Mouse (Mus musculus) layer of hippocampus, adult 8-10 months (tissue): ENCODE measurements around the gene Ddx19b. TPM values are rescaled to one million over a fixed set of nuclear protein-coding genes. Genes with fewer than 3 reads are reported as not detected.
"Not testable (repeated sequence)": the region's sequence is repeated elsewhere in the genome, so short reads cannot be mapped to it uniquely, and the experiment has no call there.

Source experiments
- DNase-seq, 2 experiments: peaks; one replicate each; pipeline ENCODE4 v3.0.0; 2022; ENCODE audit warnings: low spot score in 2 of 2
- total RNA-seq, 4 experiments: library from RNA; stranded (reverse); gene quantifications; 2 replicates each; pipeline ENCODE4 v1.2.4; 2022

Gene Ddx19b
- total RNA-seq: 10 to 100 TPM; 15.9 to 20.4 (median 16.6) TPM

DNA sequence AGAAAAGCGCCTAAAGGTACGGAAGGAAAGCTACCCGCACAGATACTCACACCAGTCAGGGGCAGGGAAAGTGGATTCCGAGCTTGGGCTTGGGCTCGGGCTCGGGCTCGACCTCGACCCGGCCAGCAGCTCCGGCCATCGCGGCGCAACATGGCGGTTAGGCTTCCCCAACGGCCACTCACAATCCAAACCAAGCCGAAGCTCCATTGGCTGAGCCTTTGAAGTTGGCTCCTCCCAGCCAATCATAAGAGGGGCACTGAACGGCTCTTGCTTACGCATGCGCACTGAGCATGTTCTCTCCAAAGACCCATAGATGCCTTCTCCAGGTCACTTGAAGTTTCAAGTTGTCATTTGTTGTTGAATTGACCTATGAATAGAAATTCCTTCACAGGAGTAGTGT is at the start of gene Ddx19b:
TSS of gene Ddx19b (minus strand) at position 180 of the 400 bp plus-strand sequence.
- no peak for DNase-seq

GRCm38 (mm10) chr8:111079861-111080271 is 48.3 kb upstream of the Ddx19b start:
- no peak for DNase-seq

DNA sequence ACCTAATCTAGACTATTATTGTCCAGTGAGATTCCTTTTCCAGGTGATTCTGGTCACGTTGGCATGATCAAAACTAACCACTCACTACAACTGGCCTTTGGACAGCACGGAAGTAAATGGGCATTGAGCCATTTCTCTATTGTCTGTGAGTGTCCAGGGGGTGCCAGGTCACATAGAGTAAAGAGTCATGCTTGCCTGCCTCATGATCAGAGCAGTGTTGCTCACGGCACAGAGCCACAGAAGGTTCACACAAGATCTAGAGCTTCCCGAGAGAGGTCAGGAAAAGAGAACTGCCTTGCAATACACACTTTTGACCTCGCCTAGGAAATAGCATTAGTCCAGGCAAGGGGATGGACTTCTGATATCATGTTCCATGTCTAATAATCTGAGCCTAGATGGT is 47.9 kb upstream of the Ddx19b start:
- DNase-seq: no peak

DNA sequence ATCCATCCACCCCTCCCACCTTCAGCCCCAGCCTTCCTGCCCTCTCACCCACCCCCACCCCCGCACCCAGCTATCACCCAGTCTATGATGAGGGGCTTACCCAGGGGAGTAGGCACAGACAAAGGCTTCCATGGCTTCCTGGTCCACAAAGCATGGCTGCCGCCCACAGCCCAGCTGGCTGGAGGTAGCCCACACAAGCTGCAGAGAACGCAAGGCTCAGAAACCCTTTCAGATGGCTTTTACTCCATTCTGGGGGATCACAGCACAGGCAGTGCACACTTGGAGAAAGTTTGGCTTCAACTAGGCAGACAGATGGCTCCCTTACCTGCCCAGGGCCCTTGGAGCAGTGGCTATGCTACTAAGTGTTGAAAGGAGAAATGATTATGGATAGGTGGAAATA is 44.4 kb upstream of the Ddx19b start:
- DNase-seq: peak; percentile 70 to 79

- not testable (repeated sequence) for DNase-seq
Observed at GRCm38 (mm10) chr8:111068660-111069059, 37.1 kb upstream of the Ddx19b start.

- no peak for DNase-seq
Observed at GRCm38 (mm10) chr8:111067439-111067838, 35.9 kb upstream of the Ddx19b start.

- DNase-seq: no peak
Observed at GRCm38 (mm10) chr8:111066308-111066707, 34.8 kb upstream of the Ddx19b start.

DNA sequence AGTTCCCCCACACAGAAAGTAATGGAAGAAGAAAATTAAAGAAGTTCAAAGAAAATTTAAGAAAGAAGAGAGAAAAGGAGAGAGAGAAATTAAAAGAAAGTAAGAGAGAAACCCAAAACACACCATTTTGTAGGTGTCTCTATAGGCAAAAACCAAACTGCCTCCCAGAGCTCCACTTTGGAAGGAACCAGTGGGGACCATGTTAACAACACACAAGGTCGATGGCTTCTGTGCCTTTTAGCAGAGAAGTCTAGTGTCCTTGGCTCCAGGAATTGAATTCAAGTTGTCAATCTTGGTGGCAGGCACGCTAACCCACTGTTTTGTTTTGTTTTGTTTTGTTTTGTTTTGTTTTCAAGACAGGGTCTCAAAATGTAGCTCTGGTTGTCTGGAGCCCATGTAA is 31.3 kb upstream of the Ddx19b start:
- DNase-seq: no peak

- peak; percentile 87 to 96 for DNase-seq
Observed at GRCm38 (mm10) chr8:111062072-111062757, 30.7 kb upstream of the Ddx19b start.

GRCm38 (mm10) chr8:111061688-111062071 is 30.1 kb upstream of the Ddx19b start:
- no peak for DNase-seq

DNA sequence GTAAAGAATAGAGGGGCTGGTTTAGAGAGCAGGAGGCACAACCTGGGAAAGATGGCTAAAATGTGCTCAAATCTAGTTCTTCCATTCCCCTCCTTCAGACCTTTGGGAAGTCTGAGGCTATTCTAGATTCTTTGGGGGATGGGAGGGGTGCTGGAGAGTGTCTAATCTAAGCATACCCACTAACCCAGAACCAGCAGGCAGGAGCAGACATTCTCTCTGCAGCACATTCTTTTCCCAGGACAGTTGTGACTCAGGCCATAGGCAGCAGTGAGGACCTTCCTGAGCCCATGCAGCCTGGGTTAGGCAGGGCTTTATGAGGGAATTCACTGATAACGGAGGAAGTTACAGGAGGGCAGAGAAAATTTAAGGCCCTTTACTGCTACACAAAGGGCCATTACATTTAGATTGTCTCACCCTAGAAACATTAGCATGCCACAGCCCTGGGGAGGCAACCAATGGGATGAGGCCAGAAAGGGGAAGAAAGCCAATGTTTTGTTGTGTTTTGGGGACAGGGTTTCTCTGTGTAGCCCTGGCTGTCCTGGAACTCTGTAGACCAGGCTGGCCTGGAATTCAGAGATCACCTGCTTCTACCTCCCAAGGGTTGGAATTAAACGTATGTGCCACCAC is 27.5 kb upstream of the Ddx19b start:
- DNase-seq: no peak

DNA sequence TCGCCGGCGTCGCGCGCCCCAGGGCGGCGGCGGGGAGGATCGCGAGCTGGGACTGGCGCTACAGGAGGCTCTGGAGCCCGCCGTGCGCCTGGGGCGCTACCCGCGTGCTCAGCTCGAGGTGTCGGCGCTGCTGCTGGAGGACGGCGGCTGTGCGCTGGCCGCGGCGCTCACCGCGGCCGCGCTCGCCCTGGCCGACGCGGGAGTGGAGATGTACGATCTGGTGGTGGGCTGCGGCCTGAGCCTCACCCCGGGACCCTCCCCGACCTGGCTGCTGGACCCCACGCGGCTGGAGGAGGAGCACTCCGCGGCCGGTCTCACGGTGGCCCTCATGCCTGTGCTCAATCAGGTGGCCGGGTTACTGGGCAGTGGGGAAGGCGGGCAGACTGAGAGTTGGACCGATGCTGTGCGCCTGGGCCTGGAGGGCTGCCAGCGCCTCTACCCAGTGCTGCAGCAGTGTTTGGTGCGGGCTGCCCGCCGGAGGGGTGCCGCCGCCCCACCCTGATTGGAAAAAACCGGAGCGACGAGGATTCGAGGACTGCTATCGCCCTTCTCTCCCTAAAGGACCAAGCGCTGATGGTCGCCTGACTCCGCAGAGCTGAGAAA is 25.2 kb upstream of the Ddx19b start:
- peak in 1 of 2 experiments; percentile 34 for DNase-seq

DNA sequence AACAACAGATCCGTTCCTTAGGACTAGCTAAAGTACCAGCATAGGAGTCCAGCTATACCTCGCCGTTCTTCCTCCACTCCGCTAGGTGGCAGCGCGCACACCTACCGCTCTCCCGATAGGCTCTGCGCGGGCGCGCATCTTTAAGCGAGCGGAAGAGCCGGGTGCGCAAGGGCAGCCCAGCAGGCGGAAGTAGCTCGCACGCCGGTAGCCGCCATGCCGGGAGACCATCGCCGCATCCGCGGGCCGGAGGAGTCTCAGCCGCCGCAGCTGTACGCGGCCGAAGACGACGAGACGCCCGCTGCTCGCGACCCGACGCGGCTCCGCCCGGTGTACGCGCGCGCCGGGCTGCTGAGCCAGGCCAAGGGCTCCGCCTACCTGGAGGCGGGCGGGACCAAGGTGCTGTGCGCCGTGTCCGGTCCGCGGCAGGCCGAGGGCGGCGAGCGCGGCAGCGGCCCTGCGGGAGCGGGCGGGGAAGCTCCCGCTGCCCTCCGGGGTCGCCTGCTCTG is 24.7 kb upstream of the Ddx19b start, which contains the start of gene Exosc6:
TSS of gene Exosc6 (plus strand) at position 182 of the 506 bp plus-strand sequence.
- DNase-seq: peak; percentile 82 to 91

GRCm38 (mm10) chr8:111055661-111056060 is 24.1 kb upstream of the Ddx19b start:
- DNase-seq: no peak

GRCm38 (mm10) chr8:111055031-111055634 is 23.6 kb upstream of the Ddx19b start:
- no peak for DNase-seq

DNA sequence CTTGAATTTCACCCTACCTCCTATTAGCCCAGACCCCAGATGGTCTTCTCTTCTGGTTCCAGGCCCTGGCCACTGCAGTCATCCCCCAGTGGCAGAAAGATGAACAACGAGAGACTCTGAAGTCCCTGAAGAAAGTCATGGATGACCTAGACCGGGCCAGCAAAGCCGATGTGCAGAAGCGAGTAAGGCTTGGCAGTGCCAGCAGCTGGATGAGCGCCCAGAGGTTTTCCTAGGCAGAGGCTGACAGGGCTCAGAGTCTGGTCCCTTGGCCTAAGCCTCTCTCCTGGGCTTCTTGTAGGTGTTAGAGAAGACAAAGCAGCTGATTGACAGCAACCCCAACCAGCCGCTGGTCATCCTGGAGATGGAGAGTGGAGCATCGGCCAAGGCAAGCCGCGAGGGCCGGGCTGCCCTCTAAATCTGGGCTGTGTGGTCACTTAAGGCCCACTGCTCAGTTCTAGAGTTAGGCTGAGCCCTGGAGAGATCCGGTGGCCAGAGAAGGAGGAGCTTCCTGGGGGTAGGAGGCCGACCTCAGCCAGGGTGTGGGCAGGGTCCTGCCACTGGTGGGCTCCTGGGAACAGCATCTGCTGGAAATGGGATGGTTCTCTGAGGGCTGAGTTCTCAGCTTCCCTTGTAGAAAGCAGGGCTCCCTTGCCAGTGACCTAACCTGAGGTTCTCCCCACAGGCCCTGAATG is 22.4 kb upstream of the Ddx19b start:
- DNase-seq: no peak

DNA sequence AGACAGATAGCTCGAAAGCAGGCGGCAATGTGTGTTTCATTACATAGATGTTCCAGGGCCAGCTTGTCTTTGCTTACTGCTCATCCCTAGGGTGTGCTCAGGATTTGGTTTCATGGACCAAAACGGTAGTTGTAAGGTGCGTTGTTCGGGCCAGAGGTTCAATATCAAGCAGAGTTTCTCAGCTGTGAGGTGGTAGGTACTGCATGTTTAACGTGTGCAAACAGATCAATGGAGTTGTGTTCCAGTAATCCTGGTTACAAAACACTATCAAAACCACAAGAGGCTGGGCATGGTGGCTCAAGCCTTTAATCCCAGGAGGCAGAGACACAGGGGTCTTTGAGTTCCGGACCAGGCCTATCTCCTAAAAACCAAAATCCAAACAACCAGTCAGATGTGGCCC is 17.6 kb upstream of the Ddx19b start:
- no peak for DNase-seq

- no peak for DNase-seq
Observed at GRCm38 (mm10) chr8:111048694-111049093, 17.1 kb upstream of the Ddx19b start.

DNA sequence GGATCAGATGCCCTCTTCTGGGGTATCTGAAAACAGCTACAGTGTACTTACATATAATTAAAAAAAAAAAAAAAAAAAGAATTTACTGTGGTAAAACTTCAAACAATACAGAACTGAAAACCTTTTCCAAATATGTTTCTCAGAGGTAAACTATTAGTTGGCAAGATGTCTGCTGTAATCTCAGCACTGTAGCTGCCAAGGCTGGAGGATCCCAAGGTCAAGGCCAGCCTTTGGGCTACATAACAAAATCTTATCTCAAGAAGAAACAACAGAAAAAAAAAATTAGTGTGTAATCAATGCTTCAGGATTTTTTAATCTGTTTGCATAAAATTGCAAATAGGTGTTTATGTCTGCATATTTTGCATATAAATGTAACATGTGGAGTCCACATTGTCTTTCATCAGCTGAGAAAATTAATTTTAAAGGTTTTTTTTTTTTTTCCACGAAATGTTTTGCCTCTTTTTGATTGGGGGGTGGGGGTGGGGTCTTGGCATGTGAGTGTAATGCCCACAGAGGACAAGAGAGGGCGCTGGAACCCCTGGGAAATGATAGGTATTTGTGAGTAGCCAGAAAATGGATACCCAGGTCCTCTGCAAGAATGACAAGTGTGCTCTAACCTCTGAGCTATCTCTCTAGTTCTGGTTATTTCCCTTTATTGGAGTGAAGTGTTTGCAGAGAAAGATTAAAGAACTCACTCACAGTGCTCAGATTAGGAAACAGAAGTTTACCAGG is 12.6 kb upstream of the Ddx19b start:
- no peak for DNase-seq

GRCm38 (mm10) chr8:111042546-111042945 is 11.0 kb upstream of the Ddx19b start:
- no peak for DNase-seq

DNA sequence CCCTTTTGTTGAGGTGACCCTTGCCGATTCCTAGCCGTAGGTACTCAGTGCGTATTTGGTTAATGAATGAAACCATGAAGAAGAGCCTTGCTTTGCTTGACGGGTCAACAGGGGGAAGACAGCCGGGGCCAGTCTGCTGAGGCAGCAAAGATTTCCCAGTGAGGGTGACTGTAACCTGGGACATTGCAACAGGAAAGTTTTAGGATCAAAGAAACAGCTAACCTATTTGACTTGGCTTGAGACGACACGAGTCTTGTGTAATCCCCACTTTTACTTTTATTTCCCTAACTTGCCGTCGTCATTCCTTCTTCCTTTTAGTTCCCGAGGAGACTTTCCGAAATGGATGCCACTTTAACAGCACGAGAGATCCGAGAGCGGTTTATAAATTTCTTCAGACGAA is 5.0 kb upstream of the Ddx19b start:
- DNase-seq: no peak
